Mouse (Mus musculus): Measurements from ENCODE around the gene 1600014C10Rik. TPM values are rescaled to one million over a fixed set of nuclear protein-coding genes. Genes with fewer than 3 reads are reported as not detected.

The 1600014C10Rik gene
- polyA plus RNA-seq, 1 experiment from 2014 or later, result 25.9 TPM

DNA sequence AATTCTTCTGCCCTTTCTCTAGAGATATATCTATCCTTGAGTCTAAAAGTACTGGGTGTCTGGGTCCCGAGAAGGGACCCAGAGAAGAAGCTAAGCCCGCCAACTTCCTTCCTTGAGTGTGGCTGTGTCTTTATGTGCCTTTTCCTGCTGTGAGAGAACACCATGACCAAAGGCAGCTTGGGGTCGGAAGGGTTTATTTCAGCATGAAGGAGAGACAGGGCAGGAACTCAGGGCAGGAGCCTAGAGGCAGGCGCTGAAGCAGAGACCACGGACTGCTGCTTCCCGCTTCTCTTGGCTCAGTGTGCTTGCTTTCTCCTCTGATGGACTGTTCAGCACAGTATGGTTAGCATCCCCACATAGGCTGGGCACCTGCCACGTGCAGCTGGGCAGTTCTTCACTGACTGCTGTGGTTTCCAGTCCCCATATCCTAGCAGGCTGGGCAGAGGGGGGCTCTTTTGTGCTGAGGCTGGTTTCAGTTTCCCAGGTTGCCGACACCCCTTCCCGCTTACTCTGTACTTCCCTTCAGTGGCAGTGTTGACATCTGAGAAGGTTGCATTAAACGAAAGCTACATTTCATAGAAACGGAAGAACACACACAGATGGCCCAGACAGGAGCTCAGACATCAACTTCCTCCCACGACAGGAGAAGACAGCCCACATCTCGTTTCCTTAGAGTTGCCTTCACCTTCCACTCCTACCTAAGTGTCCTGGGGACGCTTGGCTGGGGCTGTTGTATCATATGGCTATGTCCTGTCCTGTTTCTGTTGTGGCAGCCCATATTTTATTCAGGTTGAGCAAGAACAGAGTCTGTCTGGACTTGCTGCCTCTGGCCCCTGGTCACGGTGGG, 6.3 kb downstream of the 1600014C10Rik start:
- WGBS, result 71% methylated on average over 15 of the region's 15 CpGs
- no peak overlapping the region for H3K4me2 ChIP-seq (ENCODE audit: low read depth, low read length)
- peak; percentile 57 for ATAC-seq (replicated peaks; ENCODE audit: extremely low read depth, insufficient read depth, low FRiP score)

DNA sequence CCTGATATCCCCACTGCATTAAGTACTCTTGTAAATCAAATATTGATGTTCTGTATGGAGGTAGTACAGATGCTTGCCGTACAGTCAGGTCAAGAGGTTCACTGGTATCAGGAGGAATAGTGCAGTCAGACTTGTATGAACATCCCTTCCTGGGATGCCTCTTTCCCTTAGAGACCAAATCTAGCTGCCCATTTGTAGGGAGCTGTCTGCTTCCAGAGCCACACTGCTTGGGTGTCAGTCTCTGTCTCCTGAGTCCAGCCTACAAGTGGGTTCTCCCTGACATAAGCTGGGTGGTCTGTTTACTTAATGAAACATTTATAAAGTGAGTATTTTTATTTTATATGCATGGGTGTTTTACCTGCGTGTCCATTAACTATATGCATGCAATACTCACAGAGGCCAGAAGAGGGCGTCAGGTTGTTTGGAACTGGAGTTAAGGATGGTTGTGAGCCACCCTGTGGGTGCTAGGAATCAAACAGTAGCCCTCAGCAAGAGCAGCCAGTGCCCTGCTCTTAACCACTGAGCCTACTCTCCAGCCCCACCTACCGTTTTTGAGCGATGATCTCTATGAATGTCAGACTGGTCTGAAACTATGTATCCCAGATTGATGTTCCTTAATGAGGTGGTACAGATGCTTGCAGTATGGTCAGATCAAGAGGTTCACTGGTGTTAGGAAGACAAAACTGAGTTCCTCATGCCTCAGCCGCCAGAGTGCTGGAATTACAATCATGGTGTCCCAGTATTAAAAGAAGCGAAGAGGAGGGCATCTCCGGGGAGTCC, 7.2 kb downstream of the 1600014C10Rik start:
- no peak for ATAC-seq (replicated peaks; ENCODE audit: extremely low read depth, insufficient read depth, low FRiP score)
- 90% methylated on average over 8 of the region's 8 CpGs for WGBS
- Histone ChIP-seq H3K9ac (ENCODE audit: low read length) (no peak overlapping the region), H3K27me3 (ENCODE audit: control insufficient read depth, insufficient read depth, low read length) (no peaks in the 10 kb centered on the region), H3K4me1 (ENCODE audit: control insufficient read depth, insufficient read depth, low read length) (no peaks in the 10 kb centered on the region), H3K27ac (ENCODE audit: low read length) (peak overlapping the region; percentile 3; the same call in 1 of the 2 replicates), H3K4me2 (ENCODE audit: low read depth, low read length) (no peak overlapping the region), H3K4me3 (ENCODE audit: low read length) (no peak overlapping the region), H3K36me3 (ENCODE audit: control insufficient read depth, insufficient read depth) (peaks cover 12% of the 10 kb centered on the region; the same call in 1 of the 2 replicates), H3K9me3 (replicated peaks; ENCODE audit: control insufficient read depth, low read length) (peaks cover 3% of the 10 kb centered on the region)

More for the DNA sequence above, 6.3 kb downstream of the 1600014C10Rik start:
- Histone ChIP-seq H3K9ac (ENCODE audit: low read length) (no peak overlapping the region), H3K4me1 (ENCODE audit: control insufficient read depth, insufficient read depth, low read length) (peaks cover 4% of the 10 kb centered on the region), H3K9me3 (replicated peaks; ENCODE audit: control insufficient read depth, low read length) (peaks cover 3% of the 10 kb centered on the region), H3K27ac (ENCODE audit: low read length) (peak overlapping the region; percentile 58), H3K27me3 (ENCODE audit: control insufficient read depth, insufficient read depth, low read length) (no peaks in the 10 kb centered on the region), H3K36me3 (ENCODE audit: control insufficient read depth, insufficient read depth) (peaks cover 9% of the 10 kb centered on the region; the same call in 1 of the 2 replicates), H3K4me3 (ENCODE audit: low read length) (no peak overlapping the region)

DNA sequence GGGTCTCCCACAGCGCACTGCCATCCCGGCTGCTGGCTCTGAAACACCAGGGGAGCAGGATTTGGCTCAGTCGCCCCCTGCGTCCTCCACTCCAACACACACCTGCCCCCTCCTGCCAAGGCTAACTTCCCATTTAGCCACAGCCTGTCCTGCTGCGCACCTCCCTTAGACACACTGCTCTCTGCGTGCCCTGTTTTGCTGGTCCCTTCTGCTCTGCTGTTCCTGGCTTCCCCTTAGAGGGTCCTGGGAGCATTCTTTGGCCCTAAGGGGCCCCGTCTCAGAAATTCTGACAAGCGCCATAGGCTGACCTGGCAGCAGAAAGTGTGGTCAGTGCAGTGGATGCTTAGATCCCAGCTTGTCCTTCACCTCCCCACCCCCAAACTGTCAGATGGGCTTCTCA, 8.1 kb downstream of the 1600014C10Rik start:
- H3K27ac ChIP-seq (ENCODE audit: low read length), result no peak overlapping the region
- H3K4me3 ChIP-seq (ENCODE audit: low read length), result no peak overlapping the region
- H3K9ac ChIP-seq (ENCODE audit: low read length), result no peak overlapping the region
- H3K36me3 ChIP-seq (ENCODE audit: control insufficient read depth, insufficient read depth), result peaks cover 12% of the 10 kb centered on the region; the same call in 1 of the 2 replicates
- H3K27me3 ChIP-seq (ENCODE audit: control insufficient read depth, insufficient read depth, low read length), result no peaks in the 10 kb centered on the region
- H3K4me1 ChIP-seq (ENCODE audit: control insufficient read depth, insufficient read depth, low read length), result no peaks in the 10 kb centered on the region
- WGBS, result 66% methylated on average over 8 of the region's 8 CpGs
- H3K4me2 ChIP-seq (ENCODE audit: low read depth, low read length), result no peak overlapping the region
- ATAC-seq (replicated peaks; ENCODE audit: extremely low read depth, insufficient read depth, low FRiP score), result no peak
- H3K9me3 ChIP-seq (replicated peaks; ENCODE audit: control insufficient read depth, low read length), result peaks cover 3% of the 10 kb centered on the region

DNA sequence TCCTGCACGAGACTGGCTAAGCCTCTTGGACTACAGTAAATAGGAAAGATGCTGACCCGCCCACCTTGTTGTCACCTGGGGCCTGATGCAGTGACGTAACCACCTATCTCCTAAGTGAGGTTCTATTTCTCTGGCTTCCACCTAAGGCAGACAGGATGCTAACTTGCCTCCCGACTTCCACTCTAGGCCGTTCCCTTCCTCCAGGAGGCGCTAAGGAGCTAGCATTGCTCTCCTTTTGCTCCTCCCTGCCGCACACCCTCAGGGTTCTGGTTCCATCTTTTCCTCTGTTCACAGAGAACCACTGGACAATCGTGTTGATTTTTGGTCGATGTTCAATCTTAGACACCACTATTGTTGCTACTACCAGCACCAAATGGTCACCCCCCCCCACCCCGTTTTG, 8.6 kb downstream of the 1600014C10Rik start:
- Histone ChIP-seq H3K9me3 (replicated peaks; ENCODE audit: control insufficient read depth, low read length) (peaks cover 3% of the 10 kb centered on the region), H3K36me3 (ENCODE audit: control insufficient read depth, insufficient read depth) (peaks cover 12% of the 10 kb centered on the region; the same call in 1 of the 2 replicates), H3K4me3 (ENCODE audit: low read length) (no peak overlapping the region), H3K27ac (ENCODE audit: low read length) (no peak overlapping the region), H3K27me3 (ENCODE audit: control insufficient read depth, insufficient read depth, low read length) (no peaks in the 10 kb centered on the region), H3K4me2 (ENCODE audit: low read depth, low read length) (no peak overlapping the region), H3K9ac (ENCODE audit: low read length) (no peak overlapping the region), H3K4me1 (ENCODE audit: control insufficient read depth, insufficient read depth, low read length) (no peaks in the 10 kb centered on the region)
- 46% methylated on average over 10 of the region's 10 CpGs for WGBS
- ATAC-seq (replicated peaks; ENCODE audit: extremely low read depth, insufficient read depth, low FRiP score), result no peak

DNA sequence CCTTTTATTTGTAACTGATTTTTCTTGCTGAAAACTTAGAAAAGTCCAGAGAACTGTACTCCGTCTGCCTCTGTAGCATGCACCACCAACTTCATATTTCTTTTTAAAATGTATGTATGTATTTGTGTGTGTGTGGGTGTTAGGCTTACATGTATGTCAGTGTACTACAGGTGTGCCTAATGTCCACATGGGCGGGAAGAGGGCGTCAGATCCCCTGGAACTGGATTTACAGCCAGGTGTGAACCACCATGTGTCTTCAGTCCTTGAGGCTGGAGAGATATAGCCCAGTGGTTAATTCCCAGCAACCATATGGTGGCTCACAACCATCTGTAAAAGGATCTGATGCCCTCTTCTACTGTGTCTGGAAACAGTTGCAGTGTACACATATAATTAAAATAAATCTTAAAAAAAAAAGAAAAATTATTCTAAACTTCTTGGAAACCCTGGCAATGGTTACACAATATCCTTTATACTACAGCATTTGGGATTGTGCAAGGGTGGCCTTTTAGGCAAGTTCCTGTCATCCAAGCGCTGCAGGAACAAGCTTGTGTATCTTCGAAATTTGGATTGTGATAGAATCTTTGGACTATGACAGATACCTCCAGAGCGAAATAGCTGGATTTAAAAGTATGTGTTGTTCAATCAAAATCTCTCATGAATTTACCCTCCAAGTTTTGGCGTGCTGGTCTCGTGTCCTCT, 17.0 kb downstream of the 1600014C10Rik start:
- Histone ChIP-seq H3K27me3 (ENCODE audit: control insufficient read depth, insufficient read depth, low read length) (no peaks in the 10 kb centered on the region), H3K27ac (ENCODE audit: low read length) (no peak overlapping the region), H3K9me3 (replicated peaks; ENCODE audit: control insufficient read depth, low read length) (no peaks in the 10 kb centered on the region), H3K4me1 (ENCODE audit: control insufficient read depth, insufficient read depth, low read length) (0 out of 2 replicates have a peak, but pooled peaks cover 2% of the 10 kb centered on the region), H3K9ac (ENCODE audit: low read length) (no peak overlapping the region), H3K4me2 (ENCODE audit: low read depth, low read length) (peak overlapping the region; percentile 54), H3K36me3 (ENCODE audit: control insufficient read depth, insufficient read depth) (peaks cover 2% of the 10 kb centered on the region; the same call in 1 of the 2 replicates), H3K4me3 (ENCODE audit: low read length) (no peak overlapping the region)
- 62% methylated on average over 8 of the region's 8 CpGs for WGBS
- ATAC-seq (replicated peaks; ENCODE audit: extremely low read depth, insufficient read depth, low FRiP score), result no peak

DNA sequence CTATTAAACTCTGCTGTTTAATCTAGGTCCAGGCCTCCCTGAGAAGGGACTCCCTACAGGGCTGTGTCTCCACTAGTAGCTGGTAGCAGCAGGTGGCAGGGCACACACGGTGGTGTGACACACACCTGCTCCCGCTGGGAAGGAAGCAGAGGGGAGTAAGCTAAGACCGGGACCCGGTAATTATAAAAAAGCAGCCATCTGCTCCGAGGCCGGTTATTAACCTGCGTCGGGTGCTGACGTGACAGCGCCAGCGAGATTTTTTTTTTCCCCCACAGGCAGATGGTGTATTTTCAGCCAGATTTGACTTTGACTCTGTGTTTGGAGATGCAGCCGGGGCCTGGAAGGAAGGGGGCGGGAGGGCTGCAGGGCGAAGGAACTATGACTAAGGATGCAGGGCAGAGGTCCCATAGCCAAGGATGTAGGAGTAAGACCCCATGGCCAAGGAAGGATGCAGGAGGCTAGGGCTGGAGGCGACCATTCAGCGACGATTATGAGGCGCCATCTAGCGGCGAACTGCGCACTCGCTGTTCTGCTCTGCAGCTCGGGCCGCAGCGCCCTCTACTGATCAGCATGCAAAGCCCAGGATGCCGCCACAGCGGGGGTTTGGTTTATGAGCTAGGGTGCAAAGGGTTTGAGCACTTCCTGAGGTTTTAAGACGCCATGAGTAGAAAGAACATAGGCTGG, 17.7 kb downstream of the 1600014C10Rik start:
- Histone ChIP-seq H3K27me3 (ENCODE audit: control insufficient read depth, insufficient read depth, low read length) (no peaks in the 10 kb centered on the region), H3K9ac (ENCODE audit: low read length) (no peak overlapping the region), H3K27ac (ENCODE audit: low read length) (no peak overlapping the region), H3K9me3 (replicated peaks; ENCODE audit: control insufficient read depth, low read length) (no peaks in the 10 kb centered on the region), H3K4me2 (ENCODE audit: low read depth, low read length) (peak overlapping the region; percentile 54), H3K36me3 (ENCODE audit: control insufficient read depth, insufficient read depth) (no peaks in the 10 kb centered on the region; the same call in 1 of the 2 replicates), H3K4me3 (ENCODE audit: low read length) (peak overlapping the region; percentile 24; the same call in 1 of the 2 replicates), H3K4me1 (ENCODE audit: control insufficient read depth, insufficient read depth, low read length) (0 out of 2 replicates have a peak, but pooled peaks cover 2% of the 10 kb centered on the region)
- peak; percentile 74 for ATAC-seq (replicated peaks; ENCODE audit: extremely low read depth, insufficient read depth, low FRiP score)
- 7% methylated on average over 28 of the region's 28 CpGs for WGBS

- WGBS, result 30% methylated on average over 3 of the region's 3 CpGs
- H3K9me3 ChIP-seq (replicated peaks; ENCODE audit: control insufficient read depth, low read length), result no peaks in the 10 kb centered on the region
- no peaks in the 10 kb centered on the region; the same call in 1 of the 2 replicates for H3K36me3 ChIP-seq (ENCODE audit: control insufficient read depth, insufficient read depth)
- no peak overlapping the region for H3K9ac ChIP-seq (ENCODE audit: low read length)
- no peaks in the 10 kb centered on the region for H3K27me3 ChIP-seq (ENCODE audit: control insufficient read depth, insufficient read depth, low read length)
- 0 out of 2 replicates have a peak, but pooled peaks cover 2% of the 10 kb centered on the region for H3K4me1 ChIP-seq (ENCODE audit: control insufficient read depth, insufficient read depth, low read length)
- no peak overlapping the region for H3K4me3 ChIP-seq (ENCODE audit: low read length)
- no peak overlapping the region for H3K27ac ChIP-seq (ENCODE audit: low read length)
- ATAC-seq (replicated peaks; ENCODE audit: extremely low read depth, insufficient read depth, low FRiP score), result no peak
- H3K4me2 ChIP-seq (ENCODE audit: low read depth, low read length), result no peak overlapping the region
Measured at GRCm38 (mm10) chr7:38201290-38201658, 18.3 kb downstream of the 1600014C10Rik start.

DNA sequence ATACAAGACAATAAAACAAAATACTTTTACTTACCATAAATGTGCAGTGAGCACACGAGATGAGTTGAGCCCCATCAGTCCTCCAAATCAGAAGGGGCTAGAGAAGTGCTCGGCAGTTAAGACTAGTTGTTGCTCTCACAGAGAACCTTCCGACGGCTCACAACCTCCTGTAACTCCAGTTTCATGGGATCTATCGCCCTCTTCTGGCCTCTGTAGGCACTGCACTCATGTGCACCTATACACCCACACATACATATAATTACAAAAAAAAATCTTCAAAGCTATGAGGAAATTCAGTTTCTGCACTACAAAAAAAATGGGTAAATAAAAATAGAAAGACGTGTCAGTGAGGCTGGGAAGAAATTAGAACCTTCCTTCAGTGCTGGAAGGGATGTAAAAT, 21.3 kb downstream of the 1600014C10Rik start:
- H3K36me3 ChIP-seq (ENCODE audit: control insufficient read depth, insufficient read depth), result no peaks in the 10 kb centered on the region
- H3K27me3 ChIP-seq (ENCODE audit: control insufficient read depth, insufficient read depth, low read length), result no peaks in the 10 kb centered on the region
- 77% methylated on average over 6 of the region's 6 CpGs for WGBS
- H3K27ac ChIP-seq (ENCODE audit: low read length), result no peak overlapping the region
- H3K9me3 ChIP-seq (replicated peaks; ENCODE audit: control insufficient read depth, low read length), result no peaks in the 10 kb centered on the region
- H3K9ac ChIP-seq (ENCODE audit: low read length), result no peak overlapping the region
- no peak for ATAC-seq (replicated peaks; ENCODE audit: extremely low read depth, insufficient read depth, low FRiP score)
- no peak overlapping the region for H3K4me2 ChIP-seq (ENCODE audit: low read depth, low read length)
- H3K4me1 ChIP-seq (ENCODE audit: control insufficient read depth, insufficient read depth, low read length), result 0 out of 2 replicates have a peak, but pooled peaks cover 2% of the 10 kb centered on the region
- no peak overlapping the region for H3K4me3 ChIP-seq (ENCODE audit: low read length)

Data from heart, embryonic 16.5 days (tissue).